Mouse (Mus musculus): ENCODE results near the gene Rtn1.

GRCm38 (mm10) chr12:72237251-72237650 lies 171.6 kb downstream of the Rtn1 start:
- no peak for TF ChIP-seq CTCF (IDR thresholded peaks at IDR 0.05; ENCODE audit: low read depth, low read length)
- no peak for TF ChIP-seq GATA2 (IDR thresholded peaks at IDR 0.05; ENCODE audit: borderline replicate concordance, low read depth, low read length)
